In genomic region chr2:170877936-170878335, GRCm38 (mm10) we compare ENCODE assay signal across 11 mouse cellular contexts.
DNase-seq lines count a peak whose midpoint lies in the region; ATAC-seq lines count a peak whose summit lies in the region.
"Had no signal": no experiment of that assay in that cellular context is flagged by ENCODE, and none has a peak within 500 bp of the region (broad histone marks: within the 10 kb centered on the region; RNA-seq: fewer than 3 reads in every experiment).

No protein-coding gene starts in this region.

- no peaks in the 10 kb centered on the region for H3K36me3 ChIP-seq in hindbrain, embryonic 16.5 days (ENCODE audit: control insufficient read depth, insufficient read depth, low read length)
- no peaks in the 10 kb centered on the region for H3K36me3 ChIP-seq in hindbrain, embryonic 11.5 days (ENCODE audit: control insufficient read depth, insufficient read depth, low read length)
- no peaks in the 10 kb centered on the region for H3K36me3 ChIP-seq in midbrain, embryonic 11.5 days (ENCODE audit: control insufficient read depth, insufficient read depth, low read length)
- no peaks in the 10 kb centered on the region for H3K36me3 ChIP-seq in midbrain, embryonic 10.5 days
- H3K36me3 ChIP-seq in forebrain, embryonic 15.5 days, result no peaks in the 10 kb centered on the region
- H3K36me3 ChIP-seq in midbrain, embryonic 15.5 days (replicated peaks), result no peaks in the 10 kb centered on the region
- H3K36me3 ChIP-seq: liver, embryonic 13.5 days; lung, embryonic 15.5 days had no signal

- H3K27ac ChIP-seq in hindbrain, embryonic 16.5 days (ENCODE audit: low read depth, low read length), result no peak overlapping the region
- no peak overlapping the region for H3K27ac ChIP-seq in hindbrain, embryonic 11.5 days (ENCODE audit: low read depth, low read length)
- no peak overlapping the region for H3K27ac ChIP-seq in midbrain, embryonic 11.5 days (ENCODE audit: low read depth, low read length)
- H3K27ac ChIP-seq in midbrain, embryonic 10.5 days (replicated peaks), result no peak overlapping the region
- no peak overlapping the region for H3K27ac ChIP-seq in forebrain, embryonic 15.5 days (replicated peaks)
- H3K27ac ChIP-seq in midbrain, embryonic 15.5 days, result no peak overlapping the region
- H3K27ac ChIP-seq: left cerebral cortex, adult 2 months; liver, embryonic 13.5 days; lung, embryonic 15.5 days had no signal

- no peak overlapping the region for H3K4me2 ChIP-seq in hindbrain, embryonic 16.5 days (ENCODE audit: low read length)
- no peak overlapping the region for H3K4me2 ChIP-seq in hindbrain, embryonic 11.5 days (replicated peaks; ENCODE audit: low read depth, low read length)
- H3K4me2 ChIP-seq in midbrain, embryonic 11.5 days, result no peak overlapping the region
- H3K4me2 ChIP-seq in forebrain, embryonic 15.5 days (replicated peaks), result no peak overlapping the region
- H3K4me2 ChIP-seq in midbrain, embryonic 15.5 days, result no peak overlapping the region
- H3K4me2 ChIP-seq: heart, embryonic 11.5 days; liver, embryonic 13.5 days; lung, embryonic 15.5 days had no signal

- ATAC-seq in hindbrain, embryonic 16.5 days, result peak; percentile 48; the same call in 1 of the 2 replicates
- no peak; the same call in 1 of the 2 replicates for ATAC-seq in hindbrain, embryonic 11.5 days (ENCODE audit: low FRiP score)
- peak; percentile 40 for ATAC-seq in midbrain, embryonic 11.5 days (ENCODE audit: low FRiP score)
- ATAC-seq in forebrain, embryonic 15.5 days (replicated peaks), result 0 out of 2 replicates have a peak, but pooled peaks have one; percentile 36
- ATAC-seq in midbrain, embryonic 15.5 days (replicated peaks), result peak; percentile 24

- no peaks in the 10 kb centered on the region for H3K9me3 ChIP-seq in hindbrain, embryonic 16.5 days (ENCODE audit: control insufficient read depth, low read length)
- no peaks in the 10 kb centered on the region for H3K9me3 ChIP-seq in hindbrain, embryonic 11.5 days (ENCODE audit: control insufficient read depth, low read length)
- no peaks in the 10 kb centered on the region for H3K9me3 ChIP-seq in midbrain, embryonic 11.5 days (ENCODE audit: control insufficient read depth, low read length)
- no peaks in the 10 kb centered on the region for H3K9me3 ChIP-seq in midbrain, embryonic 10.5 days (replicated peaks)
- no peaks in the 10 kb centered on the region for H3K9me3 ChIP-seq in forebrain, embryonic 15.5 days
- no peaks in the 10 kb centered on the region for H3K9me3 ChIP-seq in midbrain, embryonic 15.5 days
- H3K9me3 ChIP-seq: liver, embryonic 13.5 days; lung, embryonic 15.5 days had no signal

- no peak overlapping the region for H3K4me3 ChIP-seq in hindbrain, embryonic 16.5 days (ENCODE audit: low read length)
- no peak overlapping the region for H3K4me3 ChIP-seq in hindbrain, embryonic 11.5 days (ENCODE audit: low read depth, low read length)
- H3K4me3 ChIP-seq in midbrain, embryonic 11.5 days (ENCODE audit: low read depth, low read length), result no peak overlapping the region
- H3K4me3 ChIP-seq in midbrain, embryonic 10.5 days, result no peak overlapping the region
- H3K4me3 ChIP-seq in forebrain, embryonic 15.5 days, result no peak overlapping the region
- H3K4me3 ChIP-seq in midbrain, embryonic 15.5 days, result no peak overlapping the region
- H3K4me3 ChIP-seq: left cerebral cortex, adult 2 months; liver, embryonic 13.5 days; lung, embryonic 15.5 days had no signal

- WGBS in hindbrain, embryonic 16.5 days, result 65% methylated on average over 5 of the region's 5 CpGs
- WGBS in hindbrain, embryonic 11.5 days, result 60% methylated on average over 5 of the region's 5 CpGs
- 63% methylated on average over 5 of the region's 5 CpGs for WGBS in midbrain, embryonic 11.5 days
- 70% methylated on average over 5 of the region's 5 CpGs for WGBS in midbrain, embryonic 10.5 days
- WGBS in forebrain, embryonic 15.5 days, result 60% methylated on average over 5 of the region's 5 CpGs
- WGBS in midbrain, embryonic 15.5 days, result 68% methylated on average over 5 of the region's 5 CpGs

- no peak overlapping the region for H3K9ac ChIP-seq in hindbrain, embryonic 16.5 days (ENCODE audit: low read depth, low read length)
- no peak overlapping the region for H3K9ac ChIP-seq in hindbrain, embryonic 11.5 days (ENCODE audit: low read depth, low read length)
- H3K9ac ChIP-seq in midbrain, embryonic 11.5 days (ENCODE audit: low read length), result no peak overlapping the region
- H3K9ac ChIP-seq in forebrain, embryonic 15.5 days (replicated peaks), result no peak overlapping the region
- H3K9ac ChIP-seq in midbrain, embryonic 15.5 days, result no peak overlapping the region
- H3K9ac ChIP-seq: liver, embryonic 13.5 days; lung, embryonic 15.5 days had no signal

- DNase-seq in hindbrain, embryonic 11.5 days (ENCODE audit: low spot score), result no peak
- DNase-seq in midbrain, embryonic 11.5 days (ENCODE audit: low spot score, missing footprints), result no peak
- DNase-seq in midbrain, embryonic 10.5 days (ENCODE audit: low spot score), result no peak
- DNase-seq in kidney, adult 9 months, result no peak

- no peaks in the 10 kb centered on the region for H3K27me3 ChIP-seq in hindbrain, embryonic 16.5 days (replicated peaks; ENCODE audit: control insufficient read depth, insufficient read depth, low read length)
- H3K27me3 ChIP-seq in hindbrain, embryonic 11.5 days (ENCODE audit: control insufficient read depth, insufficient read depth, low read length), result no peaks in the 10 kb centered on the region
- H3K27me3 ChIP-seq in midbrain, embryonic 11.5 days (ENCODE audit: control insufficient read depth, insufficient read depth, low read length), result no peaks in the 10 kb centered on the region
- H3K27me3 ChIP-seq in midbrain, embryonic 10.5 days (ENCODE audit: low read depth, poor library complexity, severe bottlenecking), result no peaks in the 10 kb centered on the region
- no peaks in the 10 kb centered on the region for H3K27me3 ChIP-seq in forebrain, embryonic 15.5 days
- H3K27me3 ChIP-seq in midbrain, embryonic 15.5 days (replicated peaks), result no peaks in the 10 kb centered on the region

- H3K4me1 ChIP-seq in hindbrain, embryonic 16.5 days (ENCODE audit: control insufficient read depth, insufficient read depth, low read depth, low read length), result 0 out of 2 replicates have a peak, but pooled peaks cover 3% of the 10 kb centered on the region
- H3K4me1 ChIP-seq in hindbrain, embryonic 11.5 days (replicated peaks; ENCODE audit: control insufficient read depth, insufficient read depth, low read length), result peaks cover 3% of the 10 kb centered on the region; the same call in 1 of the 2 replicates
- H3K4me1 ChIP-seq in midbrain, embryonic 11.5 days (ENCODE audit: control insufficient read depth, insufficient read depth, low read length), result peaks cover 6% of the 10 kb centered on the region
- peaks cover 29% of the 10 kb centered on the region for H3K4me1 ChIP-seq in midbrain, embryonic 10.5 days
- peaks cover 7% of the 10 kb centered on the region for H3K4me1 ChIP-seq in forebrain, embryonic 15.5 days
- peaks cover 9% of the 10 kb centered on the region for H3K4me1 ChIP-seq in midbrain, embryonic 15.5 days
- H3K4me1 ChIP-seq: liver, embryonic 13.5 days; lung, embryonic 15.5 days had no signal
